Mouse (Mus musculus): Measurements from ENCODE around the gene Gm49510.

GRCm38 (mm10) chr15:78919914-78920313, 20.4 kb downstream of the Gm49510 start:
- TF ChIP-seq POLR2A (IDR thresholded peaks at IDR 0.05; ENCODE audit: insufficient read depth, low read depth, low read length), result no peak
- TF ChIP-seq CTCF (IDR thresholded peaks at IDR 0.05; ENCODE audit: insufficient read depth, low read depth, low read length), result no peak
